Mouse (Mus musculus) liver, embryonic 14.5 days (tissue): ENCODE results near the gene Slc7a8.

Experiments
- CTCF ChIP-seq: IDR thresholded peaks from 2 replicates; pipeline ENCODE4 v1.5.1; 2016; ENCODE audit warnings: antibody characterized with exemption, low read depth, control low read depth
- EP300 ChIP-seq: IDR thresholded peaks from 2 replicates; pipeline ENCODE4 v1.6.1; 2016; ENCODE audit warnings: antibody characterized with exemption, low read depth

DNA sequence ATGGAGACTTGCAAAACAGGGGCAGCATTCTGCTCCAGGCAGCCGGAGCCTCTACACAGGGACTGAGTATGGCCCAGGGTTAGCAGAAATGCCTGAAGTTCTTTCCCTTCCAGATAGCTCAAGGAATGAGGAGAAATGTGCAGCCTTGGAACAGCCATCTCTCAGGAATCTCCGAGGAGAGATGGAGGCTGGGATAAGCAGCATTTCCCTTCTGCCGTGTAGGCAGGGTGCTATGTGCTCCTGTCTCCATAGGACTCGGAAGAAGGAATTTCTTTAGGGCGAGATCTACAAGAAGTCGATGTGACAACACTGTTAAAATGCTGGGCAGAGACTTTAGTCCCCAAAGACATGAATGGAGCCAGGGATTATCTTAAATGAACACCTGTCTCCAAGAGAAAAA is 28.8 kb downstream of the Slc7a8 start:
- TF ChIP-seq CTCF, result no peak
- no peak for TF ChIP-seq EP300
